Mouse (Mus musculus) liver, embryonic 14.5 days (tissue): ENCODE results near the gene Lmf1.
A peak's percentile ranks its signal among the peaks of the same experiment; 100 is the strongest.

Experiments
- CTCF ChIP-seq: IDR thresholded peaks from 2 replicates; pipeline ENCODE4 v1.5.1; 2016; ENCODE audit warnings: antibody characterized with exemption, low read depth, control low read depth
- EP300 ChIP-seq: IDR thresholded peaks from 2 replicates; pipeline ENCODE4 v1.6.1; 2016; ENCODE audit warnings: antibody characterized with exemption, low read depth

DNA sequence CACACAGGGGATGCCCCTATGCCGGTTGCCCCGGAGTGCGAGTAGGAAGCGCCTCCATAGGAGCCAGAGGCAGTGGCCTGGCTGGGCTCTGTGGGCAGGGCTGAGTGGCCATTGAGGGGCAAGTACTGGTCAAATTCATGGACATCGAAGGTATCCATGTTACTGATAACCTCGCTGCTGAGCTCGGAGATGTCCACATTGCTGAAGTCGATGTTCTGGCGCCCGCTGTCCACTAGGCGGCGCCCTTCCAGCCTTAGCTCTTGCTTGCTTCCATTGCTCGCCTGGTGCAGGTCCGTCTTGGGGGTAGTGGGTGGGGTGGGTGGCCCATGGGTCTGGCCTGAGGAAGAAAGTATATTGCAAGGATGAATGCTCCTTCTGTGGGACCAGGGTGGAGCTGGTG is 11.1 kb upstream of the Lmf1 start:
- peak; percentile 96 for TF ChIP-seq CTCF
- no peak for TF ChIP-seq EP300
